9 mouse cellular contexts compared by ENCODE assay signal in the genomic region with DNA sequence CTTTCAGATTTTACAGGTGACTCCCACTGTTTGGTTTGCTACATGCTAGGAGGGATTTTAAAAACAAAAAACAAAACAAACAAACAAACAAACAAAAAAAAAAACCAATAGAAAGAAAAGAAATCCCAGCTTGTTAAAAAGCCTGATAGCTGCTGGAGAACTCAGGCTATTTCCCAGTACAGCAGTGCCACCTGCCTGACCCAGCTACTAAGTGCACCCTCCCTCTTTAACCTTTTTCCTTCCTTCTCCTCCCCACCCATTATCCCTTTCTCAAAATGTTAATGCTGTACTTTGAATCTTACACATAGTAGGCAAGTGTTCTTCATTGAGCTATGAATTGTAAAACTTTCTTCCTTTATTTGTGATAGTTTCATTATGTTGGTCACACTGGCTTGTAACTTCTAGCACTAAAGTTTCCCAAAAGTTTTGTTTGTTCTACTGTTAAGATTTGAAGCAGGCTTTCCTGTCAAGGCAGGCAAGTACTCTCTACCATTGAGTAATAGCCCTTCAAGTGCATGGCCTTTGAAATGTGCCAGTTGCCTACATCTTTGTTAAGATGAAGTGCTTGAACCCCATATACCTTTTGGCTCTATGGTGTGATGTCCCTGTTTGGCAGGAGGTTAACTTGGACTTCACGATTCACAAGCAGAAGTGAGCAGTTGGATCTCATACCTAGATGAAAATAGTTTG. TPM values are rescaled to one million over a fixed set of nuclear protein-coding genes. Genes with fewer than 3 reads are reported as not detected.
DNase-seq lines count a peak whose midpoint lies in the region; ATAC-seq and TF ChIP-seq lines count a peak whose summit lies in the region.
"Had no signal": no experiment of that assay in that cellular context is flagged by ENCODE, and none has a peak within 500 bp of the region (broad histone marks: within the 10 kb centered on the region; RNA-seq: fewer than 3 reads in every experiment).

No protein-coding gene starts in this region.

- H3K4me2 ChIP-seq in midbrain, postnatal 0 days (ENCODE audit: low read depth, low read length, poor library complexity, severe bottlenecking), result no peak overlapping the region

- H3K4me3 ChIP-seq in midbrain, postnatal 0 days (ENCODE audit: low read depth, low read length), result no peak overlapping the region
- H3K4me3 ChIP-seq in midbrain, embryonic 10.5 days, result no peak overlapping the region

- no peaks in the 10 kb centered on the region for H3K27me3 ChIP-seq in midbrain, postnatal 0 days (ENCODE audit: insufficient read depth, low read length)
- no peaks in the 10 kb centered on the region for H3K27me3 ChIP-seq in midbrain, embryonic 10.5 days (ENCODE audit: low read depth, poor library complexity, severe bottlenecking)

- no peak for ATAC-seq in midbrain, postnatal 0 days (ENCODE audit: low FRiP score)

- DNase-seq in gastrocnemius, adult 18-20 months (ENCODE audit: low spot score), result peak; percentile 13
- DNase-seq in gastrocnemius, adult 8-10 months (ENCODE audit: low spot score in 2 of 2), result no peak
- DNase-seq in midbrain, postnatal 0 days (ENCODE audit: low spot score), result peak; percentile 38
- DNase-seq in midbrain, embryonic 10.5 days (ENCODE audit: low spot score), result no peak
- peak; percentile 2 for DNase-seq in c-Kit-positive CD71-negative TER-119-negative erythroid progenitor cells, embryonic 14.5 days (ENCODE audit: low read depth)
- DNase-seq in retina, embryonic 14.5 days (ENCODE audit: low spot score), result peak; percentile 27
- no peak for DNase-seq in layer of hippocampus, adult 8-10 months (ENCODE audit: low spot score in 2 of 2)
- no peak for DNase-seq in right cerebral cortex, postnatal 14 days
- DNase-seq: cerebellum, postnatal 36 days had no signal

- no peak overlapping the region for H3K9ac ChIP-seq in midbrain, postnatal 0 days (replicated peaks; ENCODE audit: low read length, poor library complexity, severe bottlenecking)

- H3K36me3 ChIP-seq in midbrain, postnatal 0 days (ENCODE audit: insufficient read depth, low read length), result no peaks in the 10 kb centered on the region
- H3K36me3 ChIP-seq in midbrain, embryonic 10.5 days, result no peaks in the 10 kb centered on the region

- H3K4me1 ChIP-seq in midbrain, postnatal 0 days (ENCODE audit: insufficient read depth, low read length), result no peaks in the 10 kb centered on the region; the same call in 1 of the 2 replicates
- H3K4me1 ChIP-seq in midbrain, embryonic 10.5 days, result peaks cover 7% of the 10 kb centered on the region

- TF ChIP-seq CTCF in midbrain, postnatal 0 days (IDR thresholded peaks at IDR 0.05), result peak; percentile 69

- no peaks in the 10 kb centered on the region for H3K9me3 ChIP-seq in midbrain, postnatal 0 days (ENCODE audit: low read length)
- no peaks in the 10 kb centered on the region for H3K9me3 ChIP-seq in midbrain, embryonic 10.5 days (replicated peaks)

- 100% methylated on average over 1 of the region's 1 CpGs for WGBS in midbrain, postnatal 0 days
- 88% methylated on average over 1 of the region's 1 CpGs for WGBS in midbrain, embryonic 10.5 days

- H3K27ac ChIP-seq in midbrain, postnatal 0 days (ENCODE audit: low read depth, low read length), result no peak overlapping the region
- no peak overlapping the region for H3K27ac ChIP-seq in midbrain, embryonic 10.5 days (replicated peaks)

RNA-seq across cellular contexts. Expression of gene Gpr22, which starts 6.0 kb away (rescaled TPM):
- total RNA-seq in gastrocnemius, adult 18-20 months (2021), result not detected
- total RNA-seq in gastrocnemius, adult 8-10 months (2022), result not detected
- total RNA-seq in midbrain, postnatal 0 days (2014; rRNA removed), result 21.2 and 22.6 TPM in 2 replicates
- polyA plus RNA-seq in midbrain, postnatal 0 days (2015; fragmentation: Nextera tagmentation; extraction: Ambion mirVana), result 17.5 and 19.0 TPM in 2 replicates
- 1.1 and 2.1 TPM in 2 replicates for polyA plus RNA-seq in midbrain, embryonic 10.5 days (2016; fragmentation: Nextera tagmentation; extraction: Ambion mirVana)
- 10 to 100 TPM; 70.4 to 84.7 (median 75.1) TPM for total RNA-seq in layer of hippocampus, adult 8-10 months (2022)

Comparison
In these comparisons a context has a peak if more than half of its experiments do, and no peak if none do; other contexts are left out.
1. DNase-seq: peak in gastrocnemius, adult 18-20 months (single experiment), midbrain, postnatal 0 days (single experiment), c-Kit-positive CD71-negative TER-119-negative erythroid progenitor cells, embryonic 14.5 days (single experiment) and retina, embryonic 14.5 days (single experiment); none in gastrocnemius, adult 8-10 months (0 of 2), midbrain, embryonic 10.5 days (single experiment), layer of hippocampus, adult 8-10 months (0 of 2) and right cerebral cortex, postnatal 14 days (single experiment).
2. RNA of gene Gpr22, which starts 6.0 kb away (total RNA-seq): 70.4 to 84.7 TPM in layer of hippocampus, adult 8-10 months and 21.2 to 22.6 TPM in midbrain, postnatal 0 days; not detected in gastrocnemius, adult 18-20 months and not detected in gastrocnemius, adult 8-10 months; every median in the first group is over 10 times any median in the second.